Mouse (Mus musculus) yolk sac, embryonic 10.5 days (tissue): ENCODE measurements at regions not wholly inside any gene's neighbourhood (a gene's known extent, or its start where the extent isn't known, plus 50 kb on each side); places are given as distances from the start of the nearest gene placed in this dataset.
"Not testable (repeated sequence)": the region's sequence is repeated elsewhere in the genome, so short reads cannot be mapped to it uniquely, and the experiment has no call there.

Experiments used
- DNase-seq: peaks from one replicate; pipeline ENCODE4 v3.0.0-alpha.2; 2017; ENCODE audit warnings: low spot score

DNA sequence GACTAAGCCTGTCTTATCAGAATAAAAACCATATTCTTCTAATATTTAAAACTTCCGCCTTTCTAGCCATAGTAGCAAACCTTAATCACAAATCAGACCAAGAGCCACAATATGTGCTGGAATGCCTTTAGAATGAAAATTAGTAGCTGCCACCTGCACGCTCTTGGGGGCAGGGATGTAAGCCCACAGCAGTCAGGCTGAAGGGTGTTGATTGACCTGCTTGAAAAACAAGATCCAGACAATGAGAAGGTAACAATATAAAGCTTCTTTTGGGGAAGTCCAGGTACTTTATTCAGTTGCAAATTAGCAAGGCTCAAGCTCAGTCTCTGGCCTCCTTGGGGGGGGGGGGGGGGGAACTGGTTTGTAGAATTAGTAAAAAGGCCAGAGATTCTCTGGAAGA is 222.3 kb upstream of the Ell2 start:
- not testable (repeated sequence) for DNase-seq

DNA sequence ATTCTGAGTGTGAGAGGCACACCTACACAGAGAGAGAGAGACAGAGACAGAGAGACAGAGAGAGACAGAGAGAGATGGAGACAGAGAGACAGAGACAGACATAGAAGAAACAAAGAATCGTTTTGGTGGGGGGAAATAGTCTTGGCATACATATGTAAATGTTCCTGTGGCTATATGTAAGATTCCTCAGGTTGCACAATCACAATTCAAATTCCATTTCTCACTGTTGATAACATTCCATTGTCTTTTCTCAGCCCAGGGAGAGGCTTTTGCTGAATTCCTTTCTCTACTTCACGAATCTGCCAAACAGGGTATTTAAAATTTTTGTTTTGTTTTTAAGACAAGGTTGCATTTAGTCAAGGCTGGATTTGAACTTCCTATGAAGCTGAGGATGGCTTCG is 205.0 kb upstream of the Ell2 start:
- no peak for DNase-seq

DNA sequence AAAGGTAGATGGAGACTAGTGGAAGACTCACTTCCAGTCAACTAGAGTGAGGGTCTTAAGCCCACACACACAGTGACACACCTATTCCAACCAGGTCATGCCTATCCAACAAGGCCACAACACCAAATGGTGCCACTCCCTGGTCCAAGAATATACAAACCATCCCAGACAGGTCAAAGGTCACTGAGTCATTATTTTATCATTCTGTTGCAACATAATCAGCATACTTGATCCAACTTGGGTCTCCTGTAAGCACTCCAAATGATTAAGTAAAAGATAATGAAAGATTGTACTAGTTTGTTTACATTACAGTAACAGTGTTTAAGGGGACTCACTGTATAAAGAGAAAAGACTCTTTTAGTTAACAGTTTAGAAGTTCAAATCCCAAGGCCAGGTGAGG is 203.2 kb upstream of the Ell2 start:
- no peak for DNase-seq

DNA sequence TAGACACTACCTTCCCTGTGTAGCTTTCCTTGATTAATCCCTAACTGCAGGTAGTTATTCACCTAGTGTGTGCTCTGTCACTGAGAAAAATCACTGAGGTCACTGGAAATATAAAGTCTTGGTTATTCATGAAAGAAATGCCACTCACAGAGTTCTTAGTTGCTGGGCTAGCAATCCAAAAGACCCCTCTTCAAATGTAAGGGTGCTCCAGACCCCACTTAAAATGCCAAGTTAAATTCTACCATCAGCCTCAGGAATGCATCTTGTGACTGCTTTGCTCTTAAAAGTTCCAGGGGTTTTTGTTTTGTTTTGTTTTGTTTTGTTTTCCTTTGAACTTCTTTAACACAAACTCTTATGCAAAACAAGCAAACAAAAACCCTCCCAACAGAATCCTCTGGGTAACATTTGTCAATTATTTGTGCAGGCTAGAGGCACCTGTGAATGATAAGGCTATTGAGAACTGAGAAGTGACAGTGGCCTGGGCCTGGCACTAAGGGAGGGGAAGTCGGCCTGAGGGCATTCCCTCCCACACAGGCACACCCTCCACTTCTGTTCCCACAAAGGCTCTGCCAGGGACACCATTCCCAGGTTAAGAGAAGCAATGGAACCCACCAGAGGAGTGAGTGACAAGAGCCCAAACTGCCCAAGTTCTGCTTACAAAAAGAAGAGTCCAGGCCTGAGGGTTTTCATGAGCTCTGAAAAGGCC is 192.1 kb upstream of the Ell2 start:
- DNase-seq, result no peak

DNA sequence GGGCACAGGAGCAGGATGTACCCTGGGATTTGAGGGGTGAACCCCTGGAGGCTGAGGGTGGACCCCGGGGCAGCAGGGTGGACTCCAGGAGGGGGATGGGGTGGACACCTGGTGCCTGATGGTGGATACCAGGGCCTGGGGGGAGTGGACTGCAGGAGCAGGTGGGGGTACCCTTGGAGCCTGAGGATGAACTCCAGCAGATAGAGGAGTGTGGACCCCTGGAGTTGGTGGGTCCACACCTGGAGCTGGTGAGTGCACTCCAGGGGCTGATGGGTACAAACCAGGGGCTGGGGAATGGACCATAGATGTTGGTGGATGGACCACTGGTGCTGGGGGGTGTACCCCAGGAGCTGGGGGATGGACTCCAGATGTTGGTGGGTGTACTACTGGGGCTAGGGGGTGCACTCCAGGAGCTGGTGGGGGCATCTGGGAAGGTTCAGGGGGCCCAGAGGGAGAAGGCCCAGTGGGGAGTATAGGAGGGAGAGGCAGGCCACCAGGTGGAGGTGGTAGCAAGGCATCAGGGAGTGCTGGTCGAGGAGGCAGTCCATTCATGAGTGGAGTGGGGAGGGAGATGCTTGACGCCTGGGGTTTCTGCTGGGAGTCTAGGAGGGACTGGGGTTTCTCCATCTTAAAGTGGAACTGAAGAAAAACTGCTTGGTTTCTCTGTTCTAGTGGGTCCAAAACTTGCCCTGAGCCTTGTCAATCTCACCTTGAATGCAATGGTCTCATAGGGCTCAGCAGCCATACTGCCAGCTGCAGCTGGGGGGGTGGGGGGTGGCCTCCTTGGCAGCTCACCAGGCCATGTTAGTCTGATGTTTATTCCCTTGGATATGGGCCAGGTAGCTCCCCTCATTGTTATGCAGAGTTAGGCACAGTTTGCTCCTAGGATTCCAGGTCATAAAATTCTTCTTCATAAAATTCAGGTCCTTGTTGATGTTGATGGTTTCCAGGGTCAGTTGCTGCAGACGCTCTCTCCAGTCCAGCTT is 183.0 kb upstream of the Ell2 start:
- DNase-seq, result no peak

DNA sequence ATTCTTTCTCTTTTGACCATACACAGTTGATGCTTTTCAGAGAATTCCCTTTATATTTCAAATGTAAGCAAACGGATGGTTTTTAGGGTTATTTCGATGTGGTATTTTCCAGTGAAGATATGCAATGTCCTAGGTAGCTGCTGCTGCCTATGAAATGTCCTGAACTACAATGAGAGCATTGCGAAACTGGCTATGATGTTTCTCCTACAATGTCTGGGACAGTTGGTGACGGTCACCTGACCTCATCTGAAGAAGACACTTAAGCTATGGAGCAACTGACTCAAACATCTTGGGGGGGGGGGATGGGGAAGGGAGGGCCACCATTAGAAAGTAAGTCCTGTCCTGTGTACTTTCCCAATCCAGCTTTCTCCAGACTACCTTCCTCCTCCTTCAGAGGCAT is 182.1 kb upstream of the Ell2 start:
- DNase-seq, result no peak

DNA sequence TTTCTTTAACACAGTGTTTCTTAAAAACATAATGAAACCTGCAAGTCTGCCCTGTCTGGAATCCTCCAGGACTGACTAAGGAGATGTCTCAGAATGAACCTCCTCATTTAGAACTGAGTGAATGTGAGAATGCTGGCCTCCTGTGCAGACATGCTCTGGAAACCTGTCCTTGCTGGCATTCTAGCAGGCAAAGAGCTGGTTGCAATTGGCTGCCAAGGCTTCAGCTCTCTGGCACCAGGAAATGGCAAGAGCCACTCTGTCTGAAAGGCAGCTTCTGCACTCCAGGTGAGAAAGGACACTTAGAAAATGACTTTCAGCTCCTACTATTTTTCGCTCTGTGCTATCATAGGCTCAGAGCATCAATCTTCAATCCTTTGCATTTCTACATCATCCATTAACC is 175.0 kb upstream of the Ell2 start:
- DNase-seq, result no peak

DNA sequence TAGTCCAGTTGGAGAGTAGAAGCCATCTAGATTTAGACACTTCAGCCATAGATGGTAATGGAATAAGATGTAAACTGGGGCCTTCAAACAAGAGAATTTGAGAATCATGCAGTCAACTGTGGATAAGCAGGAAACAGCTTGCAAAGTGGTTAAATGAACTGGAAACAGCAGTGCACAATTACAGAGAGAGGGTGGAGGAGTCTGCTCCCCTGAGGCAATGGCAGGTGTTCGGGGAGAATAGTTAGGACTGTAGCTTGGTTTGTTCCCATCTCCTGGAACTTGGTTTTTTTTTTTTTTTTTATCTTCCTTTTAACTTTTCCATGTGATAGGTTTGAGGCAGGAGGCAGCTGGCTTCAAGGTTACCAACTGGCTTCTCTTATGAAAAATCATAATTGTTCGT is 165.1 kb upstream of the Ell2 start:
- no peak for DNase-seq

DNA sequence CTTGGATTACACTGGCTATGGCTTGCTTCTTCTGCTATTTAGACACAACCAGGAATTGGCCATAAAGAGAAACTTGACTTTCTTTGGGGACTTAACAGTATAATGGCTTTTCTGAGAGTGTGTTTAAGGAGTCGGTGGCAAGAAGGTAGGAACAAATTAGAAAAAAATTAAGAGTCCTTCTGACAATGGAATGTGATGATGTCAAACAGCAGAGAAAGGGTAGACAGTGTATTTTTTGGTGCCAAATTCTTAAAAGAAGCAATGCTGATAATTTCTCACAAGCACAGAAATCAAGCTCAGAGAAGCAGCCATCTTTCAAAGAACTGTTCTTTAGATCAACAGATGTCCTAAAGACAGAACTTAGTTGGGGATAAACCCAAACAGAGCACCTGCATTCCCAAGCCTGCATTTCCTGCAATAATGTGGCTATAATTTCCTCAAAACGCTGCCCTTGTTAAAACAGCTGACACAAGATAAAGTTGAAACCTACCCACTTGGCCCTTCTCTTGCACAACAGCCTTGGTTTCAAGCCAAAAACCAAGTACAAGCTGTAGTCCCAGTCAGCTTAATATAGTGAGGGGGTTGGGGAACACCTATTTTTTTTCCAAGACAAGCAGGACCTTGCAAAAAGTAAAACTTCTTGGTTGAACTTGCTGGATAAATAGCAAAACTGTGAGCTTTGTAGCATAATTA is 164.2 kb upstream of the Ell2 start:
- no peak for DNase-seq

DNA sequence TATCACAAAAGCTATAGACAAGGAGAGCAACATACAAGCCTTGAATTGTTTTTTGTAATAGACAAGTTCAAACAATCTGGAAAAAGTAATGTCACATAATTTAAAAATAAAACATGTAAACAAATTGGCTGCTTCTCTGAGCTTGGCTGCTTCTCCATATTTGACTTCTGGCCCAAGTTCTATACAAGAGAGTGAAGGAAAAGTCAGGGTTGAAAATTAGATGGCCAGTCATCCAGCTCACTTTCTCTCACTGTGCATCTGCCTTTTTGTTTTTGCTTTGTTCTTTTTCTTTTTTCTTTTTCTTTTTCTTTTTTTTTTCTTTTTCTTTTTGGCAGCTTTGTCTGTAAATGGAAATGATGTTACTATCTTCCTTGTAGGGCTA is 163.6 kb upstream of the Ell2 start:
- no peak for DNase-seq

DNA sequence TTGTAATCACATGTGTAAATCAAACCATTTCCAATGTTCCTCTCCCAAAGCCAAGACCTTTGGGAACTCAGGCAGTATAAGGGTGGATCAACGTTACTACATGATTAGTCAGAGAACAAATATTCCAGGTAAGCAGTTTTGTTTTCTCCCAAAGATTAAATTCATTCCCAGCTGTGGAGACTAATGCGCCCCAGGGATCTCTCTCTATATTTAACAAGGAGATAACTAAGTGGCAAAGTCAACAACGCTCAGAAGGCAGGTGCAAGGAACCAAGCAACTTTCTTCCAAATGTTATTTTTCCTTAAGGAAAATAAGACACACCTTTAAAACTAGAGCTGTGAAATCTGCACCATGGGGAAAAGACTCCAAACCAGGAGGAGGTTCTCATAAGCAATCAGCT is 163.0 kb upstream of the Ell2 start:
- DNase-seq, result no peak

DNA sequence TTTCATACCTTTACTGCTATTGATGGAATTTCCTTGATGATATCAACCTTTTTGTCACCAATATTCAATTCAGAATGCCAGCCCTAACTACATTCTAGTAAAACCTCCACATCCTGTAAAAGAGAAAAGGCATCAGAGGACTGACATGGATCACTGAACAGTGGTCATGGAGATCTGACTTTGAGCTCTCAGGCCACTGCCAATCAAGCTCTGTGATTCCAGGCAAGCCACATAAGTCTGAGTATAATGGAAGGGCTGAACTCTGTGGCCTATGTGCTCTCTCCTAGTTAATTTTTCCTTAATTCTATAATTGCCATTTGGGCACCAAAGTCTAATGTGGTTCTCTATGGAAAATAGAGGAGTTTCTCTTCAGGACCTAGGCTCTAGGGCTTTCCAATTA is 161.8 kb upstream of the Ell2 start:
- no peak for DNase-seq

DNA sequence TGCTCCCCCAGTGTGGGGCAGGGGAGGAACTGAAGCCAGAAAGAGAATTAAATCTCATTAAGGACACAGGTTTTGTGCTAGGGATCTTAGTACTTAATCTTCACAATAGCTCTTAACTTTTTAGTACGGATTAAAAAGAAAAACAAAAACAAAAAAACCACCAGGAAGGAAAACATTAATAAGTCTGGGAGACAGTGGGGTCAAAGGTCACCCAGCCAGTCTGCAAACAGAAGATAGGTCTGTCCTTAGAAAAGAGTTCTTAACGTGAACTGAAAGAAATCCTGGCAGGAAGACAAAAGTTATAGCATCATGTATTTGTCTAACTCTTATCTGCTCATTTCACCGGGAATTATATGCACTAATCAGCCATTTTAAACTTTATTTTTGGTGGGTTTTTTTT is 158.8 kb upstream of the Ell2 start:
- no peak for DNase-seq

DNA sequence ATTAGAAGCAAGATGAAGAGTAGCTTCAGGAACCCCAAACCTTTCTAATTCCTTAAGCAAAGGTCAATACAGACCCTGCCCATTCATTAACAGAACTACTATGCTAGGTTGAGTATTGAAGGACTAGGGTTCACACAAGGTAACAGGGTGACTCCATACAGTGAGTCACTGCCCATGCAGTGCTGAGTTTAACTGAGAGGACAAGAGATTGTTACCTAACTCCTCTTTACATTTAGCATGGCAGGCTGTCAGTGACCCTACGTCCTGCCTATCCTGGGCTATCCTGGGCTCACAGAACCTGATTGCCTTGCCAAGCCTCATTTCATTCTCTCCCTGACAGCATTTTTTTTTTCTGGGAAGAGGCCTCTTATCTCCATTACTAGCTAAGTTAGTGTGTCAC is 127.6 kb upstream of the Ell2 start:
- no peak for DNase-seq

DNA sequence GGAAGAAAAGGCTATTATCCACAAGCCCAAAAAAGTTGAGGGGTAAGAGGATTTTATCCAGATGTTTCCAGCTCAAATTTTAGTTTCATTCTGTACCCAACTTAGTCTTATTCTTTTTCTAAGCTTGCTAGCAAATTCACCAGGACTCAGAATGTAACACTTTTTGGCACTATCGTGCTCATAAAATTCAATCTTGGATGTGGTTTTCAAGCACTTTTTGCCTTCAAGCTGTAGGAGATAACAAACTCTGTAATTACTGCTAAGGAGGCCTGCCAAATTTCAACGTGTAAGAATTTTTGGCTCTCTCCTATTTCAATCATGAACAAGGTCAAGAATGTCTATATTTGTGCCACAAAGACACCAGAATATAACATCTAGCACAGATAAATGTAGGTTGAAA is 115.7 kb upstream of the Ell2 start:
- DNase-seq, result no peak

DNA sequence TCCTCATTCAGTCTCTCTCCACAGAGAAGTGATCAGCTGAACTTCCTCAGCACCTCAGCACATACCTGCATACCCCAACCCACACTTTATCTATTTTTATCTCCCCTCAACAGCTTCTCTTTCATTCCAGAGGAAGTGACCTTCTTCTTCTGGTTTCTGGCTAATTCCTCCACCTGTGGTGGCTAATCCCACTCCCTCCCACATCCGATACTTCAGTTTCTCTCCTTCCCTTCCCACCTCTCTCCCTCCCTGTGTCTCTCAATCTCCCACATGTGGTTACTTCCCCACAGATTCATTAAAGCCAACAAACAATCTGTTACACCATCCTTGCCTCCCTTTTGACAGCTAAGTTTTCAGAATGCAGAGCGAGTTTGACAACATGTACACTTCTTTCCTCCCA is 109.7 kb upstream of the Ell2 start:
- DNase-seq, result no peak

DNA sequence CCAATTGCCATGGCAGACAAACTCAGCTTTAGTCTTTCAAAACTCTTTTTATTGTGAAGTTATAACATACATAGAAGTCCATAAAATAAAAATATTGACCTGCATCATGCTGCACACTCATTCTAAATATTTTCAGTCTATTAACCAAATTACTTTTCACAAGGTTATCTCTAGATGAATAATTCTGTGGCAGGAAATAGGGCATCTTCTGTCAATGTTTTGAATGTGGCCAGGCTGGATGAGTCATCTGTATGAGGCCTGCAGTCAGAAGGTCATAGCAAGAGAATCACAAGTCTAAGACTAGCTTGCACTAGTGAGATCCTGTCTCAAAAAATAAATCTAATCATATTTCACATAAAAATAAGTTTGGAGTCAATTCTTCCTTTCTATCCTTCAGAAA is 108.4 kb upstream of the Ell2 start:
- no peak for DNase-seq

DNA sequence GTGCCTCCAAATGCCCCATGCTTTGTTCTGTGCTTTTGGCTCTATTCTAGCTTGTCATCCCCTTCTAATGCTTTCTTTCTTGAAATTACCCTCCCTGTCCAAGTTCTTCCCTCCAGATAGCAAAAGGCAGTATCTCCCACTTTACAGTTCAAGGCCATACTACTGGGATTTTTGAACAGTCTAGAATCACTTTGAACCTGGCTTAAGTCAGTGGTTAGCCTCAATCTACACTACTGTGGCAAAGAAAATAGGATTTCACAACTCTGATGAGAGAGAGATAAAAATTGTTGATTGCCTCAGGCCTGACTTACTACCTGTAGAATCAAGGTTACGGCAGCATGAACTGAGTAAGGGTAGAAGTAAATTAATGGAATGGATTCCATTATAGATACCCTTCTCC is 107.9 kb upstream of the Ell2 start:
- no peak for DNase-seq

DNA sequence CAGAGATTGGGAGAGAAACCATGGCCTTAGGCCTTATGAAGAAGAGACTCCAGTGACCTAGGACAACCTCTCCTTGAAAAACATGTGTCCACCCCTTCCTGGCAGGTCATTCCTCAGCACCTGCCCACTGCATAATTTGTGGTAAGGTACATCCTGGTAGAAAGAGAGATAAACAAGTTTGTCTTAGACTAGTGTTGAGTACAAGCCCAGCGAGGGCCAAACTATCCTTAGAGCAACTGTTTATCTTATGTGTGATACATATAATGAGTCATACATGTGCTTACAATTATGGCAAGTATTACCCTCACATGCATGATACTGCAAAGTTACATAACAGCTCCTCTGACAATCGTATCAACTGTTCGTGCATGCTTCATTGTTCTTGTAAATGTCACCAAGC is 83.3 kb upstream of the Ell2 start:
- DNase-seq, result no peak

DNA sequence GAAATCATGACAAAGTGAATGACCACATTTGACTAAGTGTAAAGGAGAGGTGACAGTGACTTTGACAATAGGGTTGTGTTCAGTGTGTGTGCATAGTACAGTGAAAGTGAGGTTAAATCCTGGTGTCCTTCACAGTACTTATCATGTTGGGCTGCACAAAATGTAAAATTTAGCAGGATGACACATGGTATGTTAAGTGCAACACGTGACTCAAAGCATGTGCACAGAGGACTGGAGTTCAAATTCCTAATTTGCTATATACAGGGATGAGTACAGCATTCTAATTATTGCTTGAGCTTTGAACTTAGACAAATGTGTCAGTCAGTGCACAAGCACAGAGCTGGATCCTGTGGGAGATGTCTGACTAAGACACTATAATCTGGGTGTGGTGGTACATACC is 79.2 kb upstream of the Ell2 start:
- no peak for DNase-seq

DNA sequence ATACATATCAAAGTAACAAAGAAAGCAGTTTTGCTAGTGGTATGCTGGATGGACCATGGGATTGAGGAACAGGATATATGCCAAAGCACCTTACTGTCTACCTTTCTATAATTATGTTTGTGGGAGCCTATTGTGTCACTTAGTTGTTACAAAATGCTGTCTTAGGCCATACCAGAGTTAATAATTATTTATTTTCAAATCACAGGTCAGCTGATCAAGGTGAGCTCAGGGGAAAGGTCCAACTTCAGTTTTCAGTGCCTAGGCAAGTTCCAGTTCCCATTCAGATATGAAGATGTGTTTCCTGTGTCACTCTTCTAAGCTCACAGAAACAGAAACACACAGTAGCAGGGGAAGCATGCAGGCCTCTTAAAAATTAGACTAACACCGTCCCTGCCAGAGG is 75.5 kb upstream of the Ell2 start:
- no peak for DNase-seq

DNA sequence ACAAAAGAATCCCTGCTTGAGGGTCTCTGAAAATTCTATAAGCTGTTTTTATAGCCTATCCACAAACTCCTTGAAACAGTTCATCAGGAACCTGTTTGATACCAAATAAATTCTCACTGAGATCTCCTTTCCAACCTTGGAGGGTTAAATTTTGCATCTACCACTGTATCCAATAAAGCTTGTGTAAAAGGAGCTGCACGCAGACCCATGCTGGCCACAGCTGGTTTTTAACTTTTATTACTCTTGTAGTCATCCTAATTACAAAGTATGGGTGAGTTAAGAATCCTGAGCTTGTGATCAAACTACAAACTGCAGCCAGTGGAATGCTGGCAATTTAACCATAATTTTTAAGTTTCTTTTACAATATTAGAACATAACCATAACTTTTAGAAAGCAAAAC is 59.0 kb upstream of the Ell2 start:
- no peak for DNase-seq

DNA sequence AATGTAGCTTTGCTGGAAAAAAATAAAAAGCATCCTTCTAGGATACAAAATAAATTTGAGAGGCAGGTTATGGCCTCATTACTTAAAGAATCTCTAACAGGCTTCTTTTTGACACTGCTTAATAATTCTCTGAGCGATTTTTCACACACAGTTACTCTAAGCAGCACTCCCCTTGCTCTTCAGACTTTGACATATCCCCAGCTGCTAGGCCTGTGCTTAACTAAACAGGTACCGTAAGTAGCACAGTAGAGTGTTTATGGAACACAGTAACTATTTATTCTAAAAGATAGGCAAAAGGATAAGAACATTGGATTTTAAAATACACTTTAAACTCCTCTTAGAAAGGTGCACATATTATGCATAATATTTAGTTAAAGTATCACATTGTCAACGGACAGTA is 54.6 kb upstream of the Ell2 start:
- no peak for DNase-seq
